Mouse (Mus musculus): ENCODE data around the gene Chd1l.

- TF ChIP-seq POLR2A (IDR thresholded peaks at IDR 0.05; ENCODE audit: low read depth, low read length) = no peak
- TF ChIP-seq CTCF (conservative IDR thresholded peaks at IDR 0.05; ENCODE audit: insufficient read depth, insufficient read length, low read depth, low read length) = no peak
These were observed 16.9 kb downstream of the Chd1l start for GRCm38 (mm10) chr3:97593089-97593488.

All from kidney, adult 2 months (tissue).